Mouse (Mus musculus) lung, adult 2 months (tissue): Measurements from ENCODE around the gene Spdya.

Source experiments
- CTCF ChIP-seq: fragments of 200-500 bp; IDR thresholded peaks from 2 replicates; pipeline ENCODE4 v1.5.1; 2011; ENCODE audit warnings: mild to moderate bottlenecking, low read length, control low read depth; ENCODE audit not compliant: insufficient read depth
- POLR2A ChIP-seq: fragments of 200-500 bp; IDR thresholded peaks from 2 replicates; pipeline ENCODE4 v1.6.1; 2011; ENCODE audit warnings: low read depth, mild to moderate bottlenecking, control low read depth, low read length, borderline replicate concordance; ENCODE audit errors: extremely low read depth

DNA sequence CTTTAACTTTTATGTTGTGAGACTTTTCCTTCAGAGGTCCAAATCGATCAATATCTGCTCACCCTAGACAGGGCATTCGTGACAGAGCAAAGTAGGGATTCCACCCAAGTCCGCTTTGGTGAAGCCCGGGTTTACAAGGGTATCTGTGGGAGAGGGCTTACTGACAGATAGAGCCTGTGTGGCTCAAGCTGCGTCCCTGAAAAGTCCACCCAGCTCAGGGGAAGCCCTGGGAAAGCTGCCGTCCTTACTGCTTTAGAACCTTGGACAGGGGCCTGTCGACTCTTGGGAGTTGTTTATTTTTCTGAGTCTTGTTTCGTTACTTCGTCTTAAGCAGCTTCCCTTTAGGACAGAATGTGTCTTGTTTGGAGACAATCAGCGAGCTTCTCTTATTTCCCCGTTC is 1.0 kb downstream of the Spdya start:
- no peak for TF ChIP-seq CTCF
- TF ChIP-seq POLR2A: no peak
